Comparison of ENCODE assay signal across 25 mouse cellular contexts in genomic region chr15:12308539-12308938, GRCm38 (mm10). TPM values are rescaled to one million over a fixed set of nuclear protein-coding genes. Genes with fewer than 3 reads are reported as not detected.
DNase-seq lines count a peak whose midpoint lies in the region; ATAC-seq and TF ChIP-seq lines count a peak whose summit lies in the region.
"Had no signal": no experiment of that assay in that cellular context is flagged by ENCODE, and none has a peak within 500 bp of the region (broad histone marks: within the 10 kb centered on the region; RNA-seq: fewer than 3 reads in every experiment).

No protein-coding gene starts in this region.

- H3K4me3 ChIP-seq in heart, embryonic 11.5 days (ENCODE audit: low read depth, low read length), result no peak overlapping the region
- H3K4me3 ChIP-seq in MEL (ENCODE audit: control insufficient read depth in 1 of 2, insufficient read depth in 1 of 2, low read depth in 2 of 2, low read length in 2 of 2), result peak overlapping the region; percentile 29 to 53

- H3K36me3 ChIP-seq in heart, embryonic 11.5 days (ENCODE audit: control insufficient read depth, insufficient read depth, low read length), result no peaks in the 10 kb centered on the region
- H3K36me3 ChIP-seq in MEL (ENCODE audit: control insufficient read depth in 1 of 2, insufficient read depth in 2 of 2, low read length in 2 of 2), result peaks cover 0 to 49% of the 10 kb centered on the region in 2 experiments; a peak in 2 of 4 replicates
- H3K36me3 ChIP-seq: G1E had no signal

- TF ChIP-seq RAD21 in MEL (IDR thresholded peaks at IDR 0.05; ENCODE audit: low read depth, low read length), result no peak

- WGBS in heart, embryonic 11.5 days (ENCODE audit: insufficient replicate concordance), result 87% methylated on average over 5 of the region's 5 CpGs

- no peak for ATAC-seq in heart, embryonic 11.5 days (replicated peaks; ENCODE audit: insufficient number of reproducible peaks, low FRiP score, low TSS enrichment)
- peak; percentile 52 for ATAC-seq in granulocyte monocyte progenitor cell, adult 5-6 weeks (replicated peaks; ENCODE audit: poor library complexity, severe bottlenecking)
- ATAC-seq: activated CD4-positive, CD25-positive, alpha-beta regulatory T cell, adult 4 months; CD4-positive, CD25-positive, alpha-beta regulatory T cell, adult 4 months; Patski had no signal

- TF ChIP-seq POLR2A in MEL (IDR thresholded peaks at IDR 0.05; ENCODE audit: control insufficient read depth in 1 of 2, insufficient read depth in 1 of 2, low read depth in 1 of 2, low read length in 2 of 2, poor library complexity in 1 of 2), result no peak

- no peaks in the 10 kb centered on the region for H3K4me1 ChIP-seq in heart, embryonic 11.5 days (ENCODE audit: control insufficient read depth, insufficient read depth, low read length)
- peaks cover 18 to 47% of the 10 kb centered on the region in 2 experiments for H3K4me1 ChIP-seq in MEL (ENCODE audit: control insufficient read depth in 1 of 2, insufficient read depth in 2 of 2, low read length in 2 of 2)

- H3K27me3 ChIP-seq in heart, embryonic 11.5 days (ENCODE audit: control insufficient read depth, insufficient read depth, low read length), result no peaks in the 10 kb centered on the region
- no peaks in the 10 kb centered on the region for H3K27me3 ChIP-seq in MEL (ENCODE audit: control insufficient read depth in 1 of 2, insufficient read depth in 2 of 2, low read length in 2 of 2)
- H3K27me3 ChIP-seq: CH12.LX, Patski had no signal

- no peak overlapping the region for H3K27ac ChIP-seq in heart, embryonic 11.5 days (ENCODE audit: low read depth, low read length)
- H3K27ac ChIP-seq in MEL (ENCODE audit: control insufficient read depth, low read depth, low read length), result peak overlapping the region; percentile 75

- no peak overlapping the region for H3K9ac ChIP-seq in heart, embryonic 11.5 days (ENCODE audit: low read depth, low read length)
- peak overlapping the region; percentile 60 for H3K9ac ChIP-seq in MEL (ENCODE audit: control insufficient read depth, low read depth, low read length, poor library complexity, severe bottlenecking)

- TF ChIP-seq CTCF in MEL (IDR thresholded peaks at IDR 0.05 in 2 of 3, conservative IDR thresholded peaks at IDR 0.05 in 1 of 3; ENCODE audit: control insufficient read depth in 1 of 3, insufficient read depth in 1 of 3, low read depth in 2 of 3, low read length in 3 of 3, poor library complexity in 1 of 3, severe bottlenecking in 1 of 3), result no peak

- peak in 1 of 2 experiments; percentile 52; a peak in 2 of 4 replicates for TF ChIP-seq EP300 in MEL (IDR thresholded peaks at IDR 0.05; ENCODE audit: low read depth in 1 of 2, low read length in 2 of 2)

- peak; percentile 63 for DNase-seq in heart, adult 11 months
- peak; percentile 79 for DNase-seq in MEL (ENCODE audit: low read depth, low spot score)
- DNase-seq in MEL-GATA-1-ER (ENCODE audit: extremely low read depth, low read depth), result peak; percentile 81
- no peak for DNase-seq in gastrocnemius, adult 18-20 months (ENCODE audit: low spot score)
- no peak for DNase-seq in gastrocnemius, postnatal 4 days (ENCODE audit: low spot score in 2 of 2)
- DNase-seq in left cerebral cortex, adult 8-10 months (ENCODE audit: low spot score in 2 of 2), result no peak
- DNase-seq: adrenal gland, adult 2 months; adrenal gland, adult 8-10 months; adrenal gland, postnatal 10 days; adrenal gland, postnatal 14 days; adrenal gland, postnatal 25 days; adrenal gland, postnatal 36 days; B cell, adult 2 months; cerebellum, adult 11 months; cerebellum, adult 11-12 months; cerebellum, adult 18-20 months; cerebellum, adult 2 months had no signal

- no peaks in the 10 kb centered on the region for H3K9me3 ChIP-seq in heart, embryonic 11.5 days (replicated peaks; ENCODE audit: control insufficient read depth, low read length)
- no peaks in the 10 kb centered on the region for H3K9me3 ChIP-seq in MEL (replicated peaks; ENCODE audit: insufficient read depth, low read length)
- H3K9me3 ChIP-seq: G1E had no signal

- no peaks in the 10 kb centered on the region for H3K79me2 ChIP-seq in MEL (ENCODE audit: control insufficient read depth, insufficient read depth, low read length, poor library complexity)

- no peak overlapping the region for H3K4me2 ChIP-seq in heart, embryonic 11.5 days

TF ChIP-seq in MEL, 35 proteins besides CTCF, POLR2A, EP300 and RAD21 (continues in another document):
- TF ChIP-seq NELFE (IDR thresholded peaks at IDR 0.05; ENCODE audit: low read depth, low read length), result no peak
- TF ChIP-seq KAT2A (conservative IDR thresholded peaks at IDR 0.05; ENCODE audit: low read depth, low read length), result no peak
- TF ChIP-seq MAX (IDR thresholded peaks at IDR 0.05; ENCODE audit: low read length), result no peak
- TF ChIP-seq MYB (IDR thresholded peaks at IDR 0.05; ENCODE audit: low read depth, low read length), result no peak
- no peak for TF ChIP-seq GABPA (IDR thresholded peaks at IDR 0.05; ENCODE audit: low read depth, low read length)
- peak; percentile 62; the same call in 1 of the 2 replicates for TF ChIP-seq ETS1 (IDR thresholded peaks at IDR 0.05; ENCODE audit: low read depth, low read length)
- no peak for TF ChIP-seq POLR2AphosphoS2 (IDR thresholded peaks at IDR 0.05; ENCODE audit: low read length)
- TF ChIP-seq SIN3A (IDR thresholded peaks at IDR 0.05; ENCODE audit: low read length), result peak; percentile 58
- TF ChIP-seq MEF2A (IDR thresholded peaks at IDR 0.05; ENCODE audit: extremely low read depth, insufficient replicate concordance, low read depth, low read length, poor library complexity, severe bottlenecking), result no peak
- no peak for TF ChIP-seq USF2 (IDR thresholded peaks at IDR 0.05; ENCODE audit: borderline replicate concordance in 1 of 2, insufficient read depth in 1 of 2, low read depth in 1 of 2, low read length in 2 of 2)
- no peak for TF ChIP-seq ZMIZ1 (IDR thresholded peaks at IDR 0.05; ENCODE audit: low read depth, low read length)
- no peak for TF ChIP-seq CHD2 (IDR thresholded peaks at IDR 0.05; ENCODE audit: low read length)
- no peak for TF ChIP-seq RCOR1 (IDR thresholded peaks at IDR 0.05; ENCODE audit: low read depth, low read length)
- TF ChIP-seq TCF12 (IDR thresholded peaks at IDR 0.05; ENCODE audit: low read depth, low read length), result peak; percentile 40; the same call in 1 of the 2 replicates
- no peak for TF ChIP-seq CHD1 (IDR thresholded peaks at IDR 0.05; ENCODE audit: low read depth, low read length)
- TF ChIP-seq HCFC1 (IDR thresholded peaks at IDR 0.05; ENCODE audit: low read depth, low read length), result no peak
- TF ChIP-seq MXI1 (IDR thresholded peaks at IDR 0.05; ENCODE audit: low read depth, low read length), result no peak
- no peak for TF ChIP-seq MAFK (IDR thresholded peaks at IDR 0.05; ENCODE audit: borderline replicate concordance, low read depth, low read length)
- TF ChIP-seq ZNF384 (IDR thresholded peaks at IDR 0.05; ENCODE audit: low read depth, low read length), result no peak
- peak; percentile 24; the same call in 1 of the 2 replicates for TF ChIP-seq MAZ (IDR thresholded peaks at IDR 0.05; ENCODE audit: low read depth, low read length)
- TF ChIP-seq SMC3 (IDR thresholded peaks at IDR 0.05; ENCODE audit: low read depth, low read length), result no peak
- no peak for TF ChIP-seq NRF1 (IDR thresholded peaks at IDR 0.05; ENCODE audit: insufficient read depth, low read depth, low read length, poor library complexity, severe bottlenecking)
- TF ChIP-seq ELF1 (IDR thresholded peaks at IDR 0.05; ENCODE audit: low read depth, low read length), result no peak
- no peak for TF ChIP-seq USF1 (IDR thresholded peaks at IDR 0.05; ENCODE audit: low read depth, low read length)
- TF ChIP-seq E2F4 (IDR thresholded peaks at IDR 0.05; ENCODE audit: borderline replicate concordance, low read depth, low read length), result no peak
- 0 out of 2 replicates have a peak, but pooled peaks have one; percentile 4 for TF ChIP-seq ZC3H11A (IDR thresholded peaks at IDR 0.05; ENCODE audit: low read depth, low read length)
- TF ChIP-seq BHLHE40 (IDR thresholded peaks at IDR 0.05; ENCODE audit: borderline replicate concordance, low read depth, low read length), result no peak
- TF ChIP-seq POLR2AphosphoS5 (IDR thresholded peaks at IDR 0.05; ENCODE audit: borderline replicate concordance, low read depth, low read length), result no peak
- no peak for TF ChIP-seq ZKSCAN1 (IDR thresholded peaks at IDR 0.05; ENCODE audit: low read depth, low read length)
- 0 out of 2 replicates have a peak, but pooled peaks have one; percentile 37 for TF ChIP-seq TBP (IDR thresholded peaks at IDR 0.05; ENCODE audit: low read depth, low read length)
- no peak for TF ChIP-seq JUND (IDR thresholded peaks at IDR 0.05; ENCODE audit: low read depth, low read length)
- TF ChIP-seq MYC (IDR thresholded peaks at IDR 0.05; ENCODE audit: low read depth, low read length), result peak; percentile 51; the same call in 1 of the 2 replicates
- TF ChIP-seq TAL1 (IDR thresholded peaks at IDR 0.05; ENCODE audit: low read length), result no peak

RNA-seq across cellular contexts. Expression of gene Golph3, which starts 12.7 kb away (rescaled TPM):
- polyA plus RNA-seq in heart, embryonic 11.5 days (2014; fragmentation: Nextera tagmentation; extraction: Ambion mirVana), result 85.8 and 93.7 TPM in 2 replicates
- total RNA-seq in MEL (2012; rRNA removed), result 99.2 and 113 TPM in 2 replicates
- 100 to 1,000 TPM in 1 of 2 experiments, 10 to 100 TPM in 1; 81.1 to 149 TPM for polyA plus RNA-seq in MEL (2012; ENCODE audit: insufficient read depth in 1 of 2, insufficient read length in 2 of 2, low read depth in 1 of 2, low replicate concordance in 2 of 2, missing spikeins in 1 of 2)
- total RNA-seq in granulocyte monocyte progenitor cell, adult 5-6 weeks (2014; fragmentation: Nextera tagmentation), result 64.1 and 73.3 TPM in 2 replicates
- total RNA-seq in granulocyte monocyte progenitor cell, adult 5-6 weeks (2017), result 92.7 and 98.3 TPM in 2 replicates
- 10 to 100 TPM; 70.2 to 77.9 TPM for total RNA-seq in gastrocnemius, adult 18-20 months (2021)
- 10 to 100 TPM; 66.2 to 78.0 TPM for total RNA-seq in gastrocnemius, postnatal 4 days (2021)
- total RNA-seq in left cerebral cortex, adult 8-10 months (2022), result 10 to 100 TPM; 79.2 to 88.1 (median 83.0) TPM

RNA-seq across cellular contexts. Expression of gene 1810049J17Rik, which starts 13.2 kb away (rescaled TPM):
- polyA plus RNA-seq in heart, embryonic 11.5 days (2014; fragmentation: Nextera tagmentation; extraction: Ambion mirVana), result not detected in 2 replicates
- total RNA-seq in MEL (2012; rRNA removed), result 17.9 and 23.9 TPM in 2 replicates
- not detected for polyA plus RNA-seq in MEL (2012; ENCODE audit: insufficient read depth in 1 of 2, insufficient read length in 2 of 2, low read depth in 1 of 2, low replicate concordance in 2 of 2, missing spikeins in 1 of 2)
- total RNA-seq in granulocyte monocyte progenitor cell, adult 5-6 weeks (2014; fragmentation: Nextera tagmentation), result not detected in 2 replicates
- not detected in 2 replicates for total RNA-seq in granulocyte monocyte progenitor cell, adult 5-6 weeks (2017)
- under 1 TPM; 0.76 to 0.78 TPM for total RNA-seq in gastrocnemius, adult 18-20 months (2021)
- total RNA-seq in gastrocnemius, postnatal 4 days (2021), result 1 to 10 TPM in 1 of 2 experiments, not detected in 1; 1.4 TPM
- 1 to 10 TPM in 3 of 4 experiments, not detected in 1; 1.2 to 1.7 (median 1.6) TPM for total RNA-seq in left cerebral cortex, adult 8-10 months (2022)
- total RNA-seq: adrenal gland, postnatal 25 days had no signal
- polyA plus RNA-seq: activated CD4-positive, CD25-positive, alpha-beta regulatory T cell, adult 4 months; brain, embryonic 14.5 days; CD4-positive, CD25-positive, alpha-beta regulatory T cell, adult 4 months; cerebellum, adult 2 months had no signal

Comparison
In these comparisons a context has a peak if more than half of its experiments do, and no peak if none do; other contexts are left out.
1. DNase-seq: peak in heart, adult 11 months (single experiment), MEL (single experiment) and MEL-GATA-1-ER (single experiment); none in gastrocnemius, adult 18-20 months (single experiment), gastrocnemius, postnatal 4 days (0 of 2) and left cerebral cortex, adult 8-10 months (0 of 2).